Mouse (Mus musculus): ENCODE data around the gene Tiam2.

Gene Tiam2

DNA sequence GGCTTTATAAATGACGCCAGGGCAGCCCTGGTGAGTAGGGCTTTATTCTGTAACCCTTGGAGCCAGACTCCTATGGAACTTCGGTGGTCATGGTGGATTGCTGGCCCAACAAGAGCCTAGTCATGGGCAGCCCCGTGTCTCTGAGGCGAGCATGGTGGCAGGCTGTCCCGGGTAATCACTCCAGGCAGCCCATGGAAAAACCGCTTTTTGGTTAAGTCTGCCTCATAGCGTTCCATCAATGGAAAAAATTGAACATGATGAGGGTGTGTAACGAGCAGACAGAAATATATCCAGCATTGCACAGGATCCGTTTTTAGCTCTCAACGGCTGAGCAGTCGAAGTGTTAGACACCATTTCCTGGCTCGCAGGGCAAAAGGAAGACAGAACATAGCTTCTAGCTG, 70.5 kb downstream of the Tiam2 start:
- no peak for DNase-seq (ENCODE audit: low read depth)

DNA sequence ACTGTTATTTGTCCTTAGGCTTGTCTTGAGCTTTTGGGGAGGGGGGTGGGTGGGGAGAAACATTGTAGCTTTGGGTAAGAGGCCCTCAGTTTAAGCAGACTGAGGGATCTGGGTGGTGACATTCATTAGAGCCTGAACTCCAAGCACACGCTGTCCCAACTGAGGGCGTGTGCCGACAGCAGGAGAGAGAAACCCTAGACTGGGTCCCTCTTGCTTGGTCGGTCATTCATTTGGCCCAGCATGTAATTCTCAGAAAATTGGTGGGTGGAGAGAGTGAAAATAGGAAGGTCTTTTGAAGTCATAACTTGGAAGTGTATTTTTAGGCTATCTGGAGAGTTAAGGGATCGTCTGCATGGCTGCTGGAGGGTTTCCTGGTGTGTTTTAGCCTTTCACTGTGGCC, 71.5 kb downstream of the Tiam2 start:
- no peak for DNase-seq (ENCODE audit: low read depth)

GRCm38 (mm10) chr17:3405350-3406073, 79.1 kb downstream of the Tiam2 start:
- DNase-seq (ENCODE audit: low read depth) = no peak

GRCm38 (mm10) chr17:3407051-3407450, 80.7 kb downstream of the Tiam2 start:
- DNase-seq (ENCODE audit: low read depth) = no peak

DNA sequence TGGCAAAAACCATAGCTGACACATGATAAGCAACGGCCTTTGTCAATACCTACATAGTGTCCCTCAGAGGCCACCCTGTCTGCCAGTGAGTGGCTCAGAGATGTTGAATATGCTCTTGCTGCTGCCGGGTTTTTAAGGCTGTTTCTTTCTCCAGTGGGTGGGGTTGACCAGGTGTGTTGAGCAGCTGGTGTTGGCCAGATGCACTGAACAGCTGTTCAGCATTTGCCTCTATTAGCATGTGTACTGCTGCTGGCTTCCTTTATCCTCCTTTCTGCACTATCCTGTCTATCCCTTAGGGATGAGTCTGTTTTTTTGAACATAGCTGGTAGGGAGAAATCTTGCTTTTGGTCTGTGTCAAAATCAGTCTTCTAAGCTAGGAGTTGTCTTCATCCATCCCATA, 83.9 kb downstream of the Tiam2 start:
- no peak for DNase-seq (ENCODE audit: low read depth)

DNA sequence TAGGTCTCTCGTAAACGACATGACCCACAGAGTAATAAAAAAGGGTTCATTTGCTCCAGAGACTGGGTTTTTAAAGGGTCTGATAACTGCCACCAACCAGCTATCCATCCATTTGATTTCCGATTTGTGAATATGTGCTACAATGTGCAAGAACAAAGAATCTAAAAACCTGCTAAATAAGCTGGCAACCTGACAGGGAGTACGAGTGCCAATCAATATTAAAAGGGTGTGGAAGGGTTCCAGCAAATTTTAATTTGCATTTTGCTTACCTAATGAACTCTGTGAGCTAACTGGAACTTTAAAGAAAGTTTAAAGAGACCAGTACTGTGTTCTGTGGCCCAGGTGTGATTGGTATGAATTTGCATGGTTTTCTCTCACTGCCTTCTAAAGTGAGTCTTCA, 86.4 kb downstream of the Tiam2 start:
- DNase-seq (ENCODE audit: low read depth) = no peak

- DNase-seq (ENCODE audit: low read depth) = no peak
Observed at GRCm38 (mm10) chr17:3415580-3415979, 89.2 kb downstream of the Tiam2 start.

DNA sequence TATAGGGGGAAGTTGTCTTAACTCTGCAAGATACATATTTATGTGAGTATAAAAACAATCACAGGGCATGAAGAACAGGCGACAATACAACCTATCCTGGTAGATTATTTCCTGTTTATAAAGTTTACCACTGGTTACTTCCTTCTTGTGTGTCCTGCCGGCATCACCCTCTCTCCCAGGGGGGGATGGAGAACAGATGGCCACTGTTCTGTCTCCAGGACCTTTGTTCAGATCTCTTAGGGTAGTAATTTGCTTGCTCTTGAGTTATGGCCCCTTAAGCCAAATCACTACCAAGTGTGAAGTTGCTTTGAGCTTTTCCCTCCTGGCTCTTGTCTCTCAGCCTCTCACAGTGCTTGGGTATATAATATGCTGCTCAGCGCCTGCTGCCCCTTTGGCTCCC, 90.0 kb downstream of the Tiam2 start:
- no peak for DNase-seq (ENCODE audit: low read depth)

GRCm38 (mm10) chr17:3419368-3419928, 93.1 kb downstream of the Tiam2 start:
- no peak for DNase-seq (ENCODE audit: low read depth)

- no peak for DNase-seq (ENCODE audit: low read depth)
Observed at GRCm38 (mm10) chr17:3420148-3420547, 93.8 kb downstream of the Tiam2 start.

- no peak for DNase-seq (ENCODE audit: low read depth)
Observed at GRCm38 (mm10) chr17:3423416-3423815, 97.0 kb downstream of the Tiam2 start.

- no peak for DNase-seq (ENCODE audit: low read depth)
Observed at GRCm38 (mm10) chr17:3428659-3429058, 102.3 kb downstream of the Tiam2 start.

DNA sequence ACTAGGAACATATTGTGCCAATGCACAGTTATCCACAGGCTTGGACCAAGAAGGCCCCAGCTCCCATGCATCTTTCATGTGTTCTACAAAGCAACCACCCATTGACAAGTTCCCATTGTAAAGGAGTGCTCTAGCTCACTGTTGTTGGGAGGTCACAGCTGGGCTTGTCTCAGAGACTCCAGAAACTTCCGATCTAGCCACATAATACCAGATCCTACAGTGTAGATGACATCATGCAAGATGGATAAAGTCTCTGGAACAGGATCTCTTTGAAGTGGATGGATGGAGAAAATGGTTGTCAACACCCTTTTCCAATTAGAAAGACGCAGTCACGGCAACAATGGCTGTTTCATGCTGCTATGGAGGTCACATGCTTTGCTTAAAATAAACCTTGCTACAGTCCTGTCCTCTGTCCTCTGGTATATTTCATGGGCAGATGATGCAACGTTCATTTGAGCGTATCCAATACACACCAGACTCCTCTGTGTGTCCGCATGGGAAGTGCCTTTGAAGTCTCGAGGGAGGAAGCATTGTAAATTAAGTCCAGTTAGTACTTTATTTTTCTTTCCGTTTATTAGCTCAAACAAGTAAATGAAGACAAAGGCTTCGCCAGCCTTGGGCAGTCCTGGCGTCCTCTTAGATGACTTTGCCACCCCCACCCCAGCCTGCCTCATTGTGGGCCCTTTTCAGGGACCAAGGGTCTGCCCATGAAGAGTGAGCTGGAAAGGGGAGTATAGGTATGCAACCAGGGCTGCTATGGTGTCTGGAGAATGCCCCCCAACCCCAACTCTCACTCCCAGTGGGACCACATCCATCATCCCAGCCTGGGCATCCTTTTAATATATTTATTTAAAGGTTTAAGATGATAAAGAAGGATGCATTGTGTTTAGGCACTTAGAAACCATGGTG, 106.5 kb downstream of the Tiam2 start:
- no peak for DNase-seq (ENCODE audit: low read depth)

DNA sequence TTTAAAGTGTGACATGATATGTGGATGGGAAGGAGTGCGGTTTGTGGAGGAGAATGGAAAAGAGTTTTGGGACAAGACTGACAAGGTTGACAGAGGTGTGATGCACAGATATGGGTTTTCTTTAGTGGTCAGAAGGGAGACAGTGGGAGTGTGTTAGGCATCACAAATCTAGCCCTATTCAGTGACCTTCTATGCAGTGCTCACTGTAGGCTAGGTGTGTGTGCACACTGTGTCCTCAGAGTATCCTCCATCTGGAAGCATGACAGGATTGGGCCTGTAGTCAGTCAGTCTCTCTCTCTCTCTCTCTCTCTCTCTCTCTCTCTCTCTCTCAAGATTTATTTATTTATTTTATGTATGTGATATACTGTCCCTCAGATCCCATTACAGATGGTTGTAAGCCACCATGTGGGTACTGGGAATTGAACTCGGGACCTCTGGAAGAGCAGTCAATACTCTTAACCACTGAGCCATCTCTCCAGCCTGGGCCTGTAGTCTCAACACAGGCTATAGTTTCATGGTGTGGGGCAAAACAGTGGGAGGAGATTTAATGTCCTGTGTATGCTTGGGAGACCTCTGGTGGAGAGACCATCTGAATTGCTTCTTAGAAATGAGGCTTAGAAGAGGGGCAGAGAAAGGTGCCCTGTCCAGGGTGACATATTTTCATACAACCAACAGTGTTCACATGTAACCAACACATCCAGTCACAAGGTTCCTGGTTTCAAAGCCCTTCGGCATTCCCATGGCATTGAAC, 107.3 kb downstream of the Tiam2 start:
- DNase-seq (ENCODE audit: low read depth) = no peak

- no peak for DNase-seq (ENCODE audit: low read depth)
Observed at GRCm38 (mm10) chr17:3435299-3435698, 108.9 kb downstream of the Tiam2 start.

DNA sequence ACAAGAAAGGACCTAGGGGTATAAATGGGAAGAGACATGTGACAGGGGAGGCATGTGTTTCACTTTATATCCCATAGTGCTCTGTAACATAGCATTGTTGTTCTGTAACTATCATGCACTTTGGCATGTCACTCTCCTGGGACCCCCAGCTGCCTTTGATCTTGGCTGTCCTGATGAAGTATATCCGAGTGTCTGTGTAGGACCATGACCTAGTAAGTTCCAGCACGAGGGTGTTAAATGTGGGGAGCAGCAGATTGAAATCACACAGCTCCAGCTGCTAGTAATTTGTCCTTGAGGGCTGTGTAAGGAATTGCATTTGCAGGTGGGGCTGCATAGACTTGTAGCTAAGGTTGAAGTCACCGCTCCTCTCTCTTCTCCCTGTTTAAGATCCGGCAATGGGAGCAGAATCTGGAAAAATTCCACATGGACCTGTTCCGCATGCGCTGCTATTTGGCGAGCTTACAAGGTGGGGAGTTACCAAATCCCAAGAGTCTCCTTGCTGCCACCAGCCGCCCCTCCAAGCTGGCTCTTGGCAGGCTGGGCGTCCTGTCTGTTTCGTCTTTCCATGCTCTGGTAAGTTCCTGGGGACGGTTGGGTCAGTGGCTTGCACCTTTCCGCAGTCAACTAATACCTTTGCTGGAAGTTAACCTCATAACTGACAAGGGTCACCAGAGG, 110.6 kb downstream of the Tiam2 start:
- no peak for DNase-seq (ENCODE audit: low read depth)

DNA sequence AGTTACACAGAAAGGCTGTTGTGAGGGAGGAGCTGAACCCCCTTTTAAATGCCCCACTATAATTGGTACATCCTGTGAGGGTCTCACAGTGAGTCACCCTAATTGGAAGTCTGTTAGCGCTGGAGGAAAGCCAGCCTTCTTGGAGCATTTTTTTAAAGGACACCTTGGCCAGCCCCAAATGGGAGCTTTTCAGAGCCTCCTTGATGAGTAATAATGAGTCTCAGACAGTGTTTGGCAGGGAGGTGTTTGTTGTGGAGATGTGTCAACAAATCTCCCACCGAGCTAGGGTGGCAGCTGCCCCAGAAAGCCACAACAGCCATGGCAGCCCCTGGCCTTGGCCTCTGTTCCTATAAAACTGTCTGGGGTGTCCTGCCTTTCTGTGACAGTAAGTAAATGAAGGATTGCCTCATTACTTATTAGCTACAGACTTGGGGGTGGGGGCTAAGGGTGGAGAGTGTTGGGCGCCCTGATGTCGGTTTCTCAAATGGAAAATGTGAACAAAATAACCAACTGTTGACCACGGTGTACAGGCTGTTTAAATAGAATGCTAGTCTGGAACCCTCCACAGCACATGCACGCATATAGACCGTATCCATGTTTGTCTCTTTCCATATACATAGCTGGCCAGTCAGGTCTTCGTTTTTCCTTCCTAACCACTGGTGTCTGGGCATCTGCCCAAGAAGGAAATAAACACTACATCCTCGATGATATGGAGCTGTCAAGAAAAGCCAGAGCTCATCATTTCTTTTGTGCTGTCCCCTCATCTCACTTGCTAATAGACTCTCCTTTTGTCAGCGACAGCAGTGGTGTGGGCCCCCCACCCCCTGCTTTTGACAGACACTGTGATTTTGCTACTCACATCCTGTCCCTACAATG, 116.4 kb downstream of the Tiam2 start:
- no peak for DNase-seq (ENCODE audit: low read depth)

- DNase-seq (ENCODE audit: low read depth) = peak; percentile 37
Observed at GRCm38 (mm10) chr17:3446191-3446950, 120.0 kb downstream of the Tiam2 start.

- peak; percentile 60 for DNase-seq (ENCODE audit: low read depth)
Observed at GRCm38 (mm10) chr17:3448725-3449124, 122.4 kb downstream of the Tiam2 start.

- DNase-seq (ENCODE audit: low read depth) = peak; percentile 67
Observed at GRCm38 (mm10) chr17:3451077-3451476, 124.7 kb downstream of the Tiam2 start.
